Mouse (Mus musculus): ENCODE data around the gene Gja5. TPM values are rescaled to one million over a fixed set of nuclear protein-coding genes. Genes with fewer than 3 reads are reported as not detected.

Gene Gja5
- polyA plus RNA-seq, 1 experiment from 2014 or later, result 2.4 TPM

Other genes with a start within 250 kb of the Gja5 start
- 1.5 and 1.9 TPM in 2 replicates for gene Ankrd35, start 234.6 kb upstream of the Gja5 start, polyA plus RNA-seq (2015; fragmentation: Nextera tagmentation; extraction: Ambion mirVana)
- 27.4 and 28.9 TPM in 2 replicates for gene Pias3, start 208.3 kb upstream of the Gja5 start, polyA plus RNA-seq (2015; fragmentation: Nextera tagmentation; extraction: Ambion mirVana)
- 6.8 and 6.9 TPM in 2 replicates for gene Nudt17, start 196.1 kb upstream of the Gja5 start, polyA plus RNA-seq (2015; fragmentation: Nextera tagmentation; extraction: Ambion mirVana)
- gene Polr3c, start 177.1 kb upstream of the Gja5 start, polyA plus RNA-seq (2015; fragmentation: Nextera tagmentation; extraction: Ambion mirVana), result 33.5 and 35.7 TPM in 2 replicates
- gene Rnf115, start 177.0 kb upstream of the Gja5 start, polyA plus RNA-seq (2015; fragmentation: Nextera tagmentation; extraction: Ambion mirVana), result 59.3 and 66.6 TPM in 2 replicates
- 0.11 and 0.15 TPM in 2 replicates for gene Pdzk1, start 75.4 kb upstream of the Gja5 start, polyA plus RNA-seq (2015; fragmentation: Nextera tagmentation; extraction: Ambion mirVana)
- gene Cd160, start 75.3 kb upstream of the Gja5 start, polyA plus RNA-seq (2015; fragmentation: Nextera tagmentation; extraction: Ambion mirVana), result 0.11 and 0.19 TPM in 2 replicates
- 36.3 and 37.7 TPM in 2 replicates for gene Gpr89, start 653 bp downstream of the Gja5 start, polyA plus RNA-seq (2015; fragmentation: Nextera tagmentation; extraction: Ambion mirVana)
- gene Gja8, start 21.3 kb downstream of the Gja5 start, polyA plus RNA-seq (2015; fragmentation: Nextera tagmentation; extraction: Ambion mirVana), result 0.03 TPM in 2 replicates

All from forebrain, embryonic 15.5 days (tissue).